Mouse (Mus musculus) ES-Bruce4 (cell line): Measurements from ENCODE around the gene Hmgb4. TPM values are rescaled to one million over a fixed set of nuclear protein-coding genes. Genes with fewer than 3 reads are reported as not detected.

Source experiments
- H3K27ac ChIP-seq: 2 replicates; pipeline ENCODE4 v1.5.1; 2012; ENCODE audit warnings: low read length, inconsistent platforms; ENCODE audit not compliant: insufficient read depth
- H3K27me3 ChIP-seq: 2 replicates; pipeline ENCODE4 v1.6.1; 2012; ENCODE audit warnings: mild to moderate bottlenecking, low read length, inconsistent platforms; ENCODE audit not compliant: control insufficient read depth, poor library complexity, insufficient read depth, severe bottlenecking
- H3K36me3 ChIP-seq: 2 replicates; pipeline ENCODE4 v1.6.1; 2012; ENCODE audit warnings: inconsistent platforms, mild to moderate bottlenecking, low read length, moderate library complexity; ENCODE audit not compliant: control insufficient read depth, poor library complexity, insufficient read depth, severe bottlenecking
- H3K4me1 ChIP-seq: one replicate; pipeline ENCODE4 v1.8.1; 2011; ENCODE audit warnings: low read length; ENCODE audit not compliant: control insufficient read depth, insufficient read depth
- H3K4me3 ChIP-seq: 2 replicates; pipeline ENCODE4 v1.5.1; 2011; ENCODE audit warnings: low read depth, mild to moderate bottlenecking, low read length
- H3K9ac ChIP-seq: 2 replicates; pipeline ENCODE4 v1.6.1; 2012; ENCODE audit warnings: low read depth, mild to moderate bottlenecking, inconsistent platforms; ENCODE audit not compliant: poor library complexity, severe bottlenecking
- H3K9me3 ChIP-seq: replicated peaks from 2 replicates; pipeline ENCODE4 v1.6.1; 2012; ENCODE audit warnings: mild to moderate bottlenecking, low read length, inconsistent platforms; ENCODE audit not compliant: control insufficient read depth, poor library complexity, insufficient read depth, severe bottlenecking
- CTCF ChIP-seq: IDR thresholded peaks from one replicate; pipeline ENCODE4 v1.8.1; 2011; ENCODE audit warnings: low read depth, low read length
- EP300 ChIP-seq: IDR thresholded peaks from 2 replicates; pipeline ENCODE4 v1.6.1; 2011; ENCODE audit warnings: low read depth, low read length; ENCODE audit not compliant: insufficient read depth
- POLR2A ChIP-seq: IDR thresholded peaks from one replicate; pipeline ENCODE4 v1.8.1; 2011; ENCODE audit warnings: low read length; ENCODE audit not compliant: insufficient read depth
- polyA plus RNA-seq: library from polyadenylated mRNA; stranded (reverse); fragments of >200 nt; gene quantifications from 2 replicates; pipeline ENCODE4 v1.2.4, GENCODE M21; 2011; ENCODE audit warnings: low read depth; ENCODE audit not compliant: missing spikeins, insufficient read depth, insufficient read length

Gene Hmgb4
- polyA plus RNA-seq, 1 experiment, result not detected

DNA sequence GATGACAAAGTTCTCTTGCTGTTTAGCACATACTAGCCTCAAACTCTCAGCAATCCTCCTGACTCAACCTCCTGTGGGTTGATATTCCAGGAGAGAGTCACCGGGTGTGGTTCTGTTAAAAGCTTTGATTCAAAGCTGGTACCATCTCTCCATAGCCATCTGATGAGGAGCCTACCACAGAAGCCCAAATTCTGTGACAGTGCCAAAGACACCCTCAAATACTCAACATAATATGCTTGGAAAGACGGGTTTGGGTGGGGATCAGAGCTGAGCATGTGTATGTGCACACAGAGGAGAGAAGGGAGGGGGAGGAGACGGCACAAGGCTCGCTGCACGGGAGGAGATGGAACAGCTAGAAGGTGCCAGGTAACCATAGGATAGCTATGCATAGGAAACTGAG is 14.4 kb upstream of the Hmgb4 start:
- Histone ChIP-seq H3K36me3 (no peaks in the 10 kb centered on the region), H3K4me3 (no peak overlapping the region), H3K27ac (no peak overlapping the region), H3K4me1 (peaks cover 2% of the 10 kb centered on the region), H3K27me3 (no peaks in the 10 kb centered on the region), H3K9ac (no peak overlapping the region), H3K9me3 (no peaks in the 10 kb centered on the region)
- no peak for TF ChIP-seq POLR2A
- no peak for TF ChIP-seq CTCF
- no peak for TF ChIP-seq EP300

- H3K9me3 ChIP-seq, result no peaks in the 10 kb centered on the region
- no peak for TF ChIP-seq CTCF
- TF ChIP-seq EP300, result no peak
- TF ChIP-seq POLR2A, result no peak
- no peak overlapping the region for H3K27ac ChIP-seq
- H3K4me1 ChIP-seq, result peaks cover 2% of the 10 kb centered on the region
- H3K4me3 ChIP-seq, result no peak overlapping the region
- H3K9ac ChIP-seq, result no peak overlapping the region
- H3K27me3 ChIP-seq, result no peaks in the 10 kb centered on the region
- H3K36me3 ChIP-seq, result no peaks in the 10 kb centered on the region
Measured at GRCm38 (mm10) chr4:128273146-128273545, 12.4 kb upstream of the Hmgb4 start.

DNA sequence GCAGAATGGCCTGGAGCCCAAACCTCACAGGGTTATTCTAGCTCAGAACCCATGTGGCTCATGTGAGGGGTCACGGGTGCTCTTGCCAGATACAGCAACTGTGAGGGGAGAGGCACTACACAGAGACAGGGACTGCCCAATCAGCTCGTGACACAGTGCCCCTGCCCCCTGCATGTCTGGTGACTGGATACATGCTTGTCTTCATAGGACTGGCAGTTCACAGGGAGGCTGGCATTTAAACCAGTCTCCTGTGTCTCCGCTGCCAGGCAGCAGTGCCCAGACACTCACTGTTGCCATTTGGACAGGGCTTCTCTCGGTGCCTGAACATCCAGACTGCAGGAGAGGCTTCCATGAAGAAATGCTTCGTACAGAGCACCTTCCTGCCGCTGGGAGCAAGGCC is 11.7 kb upstream of the Hmgb4 start:
- H3K9ac ChIP-seq, result no peak overlapping the region
- no peak overlapping the region for H3K4me3 ChIP-seq
- no peaks in the 10 kb centered on the region for H3K27me3 ChIP-seq
- no peak overlapping the region for H3K27ac ChIP-seq
- H3K36me3 ChIP-seq, result no peaks in the 10 kb centered on the region
- peaks cover 2% of the 10 kb centered on the region for H3K4me1 ChIP-seq
- no peaks in the 10 kb centered on the region for H3K9me3 ChIP-seq
- TF ChIP-seq POLR2A, result no peak
- no peak for TF ChIP-seq CTCF
- TF ChIP-seq EP300, result no peak

- no peak overlapping the region for H3K27ac ChIP-seq
- no peak for TF ChIP-seq POLR2A
- TF ChIP-seq CTCF, result no peak
- TF ChIP-seq EP300, result no peak
Measured at GRCm38 (mm10) chr4:128270931-128271330, 10.2 kb upstream of the Hmgb4 start.

DNA sequence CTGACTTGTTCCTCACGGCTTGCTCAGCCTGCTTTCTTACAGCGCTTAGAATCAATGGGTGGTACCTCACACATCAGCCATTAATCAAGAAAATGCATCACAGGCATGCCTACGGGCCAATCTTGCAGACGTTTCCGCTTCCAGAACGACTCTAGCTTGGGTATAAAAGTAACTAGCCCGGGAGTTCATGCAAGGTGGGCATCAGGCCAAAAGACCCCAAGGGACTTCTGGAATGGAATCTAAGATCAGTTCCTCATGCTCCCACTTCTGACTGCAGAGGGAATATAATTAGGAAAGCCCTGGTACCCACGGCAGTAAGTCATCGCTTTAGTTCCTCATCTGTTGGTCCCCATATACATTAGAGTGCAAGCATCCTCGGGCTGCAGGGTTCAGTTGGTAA is 9.4 kb upstream of the Hmgb4 start:
- TF ChIP-seq EP300 (no peak), POLR2A (no peak), CTCF (no peak)

More at GRCm38 (mm10) chr4:128270931-128271330, 10.2 kb upstream of the Hmgb4 start:
- H3K4me3 ChIP-seq, result no peak overlapping the region
- no peaks in the 10 kb centered on the region for H3K36me3 ChIP-seq
- H3K4me1 ChIP-seq, result peaks cover 2% of the 10 kb centered on the region
- H3K9ac ChIP-seq, result no peak overlapping the region
- H3K9me3 ChIP-seq, result no peaks in the 10 kb centered on the region
- no peaks in the 10 kb centered on the region for H3K27me3 ChIP-seq

GRCm38 (mm10) chr4:128269261-128269875 is 8.6 kb upstream of the Hmgb4 start:
- no peak for TF ChIP-seq EP300
- TF ChIP-seq CTCF, result no peak
- TF ChIP-seq POLR2A, result no peak
- Histone ChIP-seq H3K27ac (no peak overlapping the region), H3K4me3 (no peak overlapping the region), H3K9ac (no peak overlapping the region), H3K4me1 (no peaks in the 10 kb centered on the region), H3K9me3 (no peaks in the 10 kb centered on the region), H3K36me3 (no peaks in the 10 kb centered on the region), H3K27me3 (no peaks in the 10 kb centered on the region)

More for the DNA sequence above, 9.4 kb upstream of the Hmgb4 start:
- Histone ChIP-seq H3K27me3 (no peaks in the 10 kb centered on the region), H3K9me3 (no peaks in the 10 kb centered on the region), H3K4me3 (no peak overlapping the region), H3K9ac (no peak overlapping the region), H3K36me3 (no peaks in the 10 kb centered on the region), H3K27ac (no peak overlapping the region), H3K4me1 (no peaks in the 10 kb centered on the region)
